Mouse (Mus musculus): ENCODE measurements around the gene Usf1. TPM values are rescaled to one million over a fixed set of nuclear protein-coding genes. Genes with fewer than 3 reads are reported as not detected.

The Usf1 gene
- 65.2 and 70.9 TPM in 2 replicates for polyA plus RNA-seq (2016; fragmentation: Nextera tagmentation; extraction: Ambion mirVana)

GRCm38 (mm10) chr1:171410947-171411484 lies at the start of gene Usf1:
TSS of gene Usf1 (plus strand) at chr1:171411313.
- peaks cover 22% of the 10 kb centered on the region for H3K36me3 ChIP-seq
- peaks cover 14% of the 10 kb centered on the region; the same call in 1 of the 2 replicates for H3K27me3 ChIP-seq (ENCODE audit: insufficient read depth, poor library complexity, severe bottlenecking)
- peak within 1 kb of the TSS; percentile 97 for H3K27ac ChIP-seq
- H3K4me1 ChIP-seq, result peaks cover 29% of the 10 kb centered on the region
- H3K4me3 ChIP-seq, result peak within 1 kb of the TSS; percentile 93
- under 1% methylated on average over 36 of the region's 36 CpGs for WGBS
- peak; percentile 98 for DNase-seq (ENCODE audit: low spot score)
- H3K9me3 ChIP-seq, result no peaks in the 10 kb centered on the region

GRCm38 (mm10) chr1:171365934-171366333 lies 45.2 kb upstream of the Usf1 start:
- Histone ChIP-seq H3K4me3 (no peak overlapping the region), H3K4me1 (peaks cover 14% of the 10 kb centered on the region), H3K36me3 (no peaks in the 10 kb centered on the region), H3K27me3 (ENCODE audit: insufficient read depth, poor library complexity, severe bottlenecking) (peaks cover 28% of the 10 kb centered on the region; the same call in 1 of the 2 replicates), H3K9me3 (no peaks in the 10 kb centered on the region), H3K27ac (no peak overlapping the region)
- no peak for DNase-seq (ENCODE audit: low spot score)
- 63% methylated on average over 7 of the region's 7 CpGs for WGBS

- H3K9me3 ChIP-seq, result no peaks in the 10 kb centered on the region
- DNase-seq (ENCODE audit: low spot score), result no peak
- H3K4me1 ChIP-seq, result peaks cover 26% of the 10 kb centered on the region
- H3K27ac ChIP-seq, result no peak within 1 kb of the TSS
- no peaks in the 10 kb centered on the region for H3K36me3 ChIP-seq
- peaks cover 46% of the 10 kb centered on the region; the same call in 1 of the 2 replicates for H3K27me3 ChIP-seq (ENCODE audit: insufficient read depth, poor library complexity, severe bottlenecking)
- H3K4me3 ChIP-seq, result no peak within 1 kb of the TSS
- 32% methylated on average over 20 of the region's 20 CpGs for WGBS
Observed at GRCm38 (mm10) chr1:171369845-171370556, 41.1 kb upstream of the Usf1 start, which contains the start of gene Nectin4. TSS of gene Nectin4 (plus strand) at chr1:171370099.

- H3K9me3 ChIP-seq, result no peaks in the 10 kb centered on the region
- H3K4me3 ChIP-seq, result no peak overlapping the region
- 47% methylated on average over 3 of the region's 3 CpGs for WGBS
- no peak for DNase-seq (ENCODE audit: low spot score)
- H3K27ac ChIP-seq, result no peak overlapping the region
- peaks cover 41% of the 10 kb centered on the region; the same call in 1 of the 2 replicates for H3K27me3 ChIP-seq (ENCODE audit: insufficient read depth, poor library complexity, severe bottlenecking)
- peaks cover 35% of the 10 kb centered on the region for H3K4me1 ChIP-seq
- no peaks in the 10 kb centered on the region for H3K36me3 ChIP-seq
Observed at GRCm38 (mm10) chr1:171372880-171373279, 38.2 kb upstream of the Usf1 start.

- no peak for DNase-seq (ENCODE audit: low spot score)
- peak overlapping the region; percentile 42; the same call in 1 of the 2 replicates for H3K27ac ChIP-seq
Observed at GRCm38 (mm10) chr1:171373946-171374345, 37.2 kb upstream of the Usf1 start.

GRCm38 (mm10) chr1:171375646-171376097 lies 35.4 kb upstream of the Usf1 start:
- WGBS, result 40% methylated on average over 9 of the region's 9 CpGs
- no peaks in the 10 kb centered on the region for H3K9me3 ChIP-seq
- peaks cover 35% of the 10 kb centered on the region for H3K27me3 ChIP-seq (ENCODE audit: insufficient read depth, poor library complexity, severe bottlenecking)
- H3K4me3 ChIP-seq, result no peak overlapping the region
- peak overlapping the region; percentile 62 for H3K27ac ChIP-seq
- H3K36me3 ChIP-seq, result no peaks in the 10 kb centered on the region
- no peak for DNase-seq (ENCODE audit: low spot score)
- H3K4me1 ChIP-seq, result peaks cover 42% of the 10 kb centered on the region

More at GRCm38 (mm10) chr1:171373946-171374345, 37.2 kb upstream of the Usf1 start:
- WGBS, result 6% methylated on average over 4 of the region's 4 CpGs
- Histone ChIP-seq H3K4me3 (no peak overlapping the region), H3K27me3 (ENCODE audit: insufficient read depth, poor library complexity, severe bottlenecking) (peaks cover 37% of the 10 kb centered on the region; the same call in 1 of the 2 replicates), H3K4me1 (peaks cover 38% of the 10 kb centered on the region), H3K36me3 (no peaks in the 10 kb centered on the region), H3K9me3 (no peaks in the 10 kb centered on the region)

- Histone ChIP-seq H3K4me1 (peaks cover 37% of the 10 kb centered on the region), H3K9me3 (no peaks in the 10 kb centered on the region), H3K27me3 (ENCODE audit: insufficient read depth, poor library complexity, severe bottlenecking) (peaks cover 31% of the 10 kb centered on the region), H3K4me3 (no peak overlapping the region), H3K36me3 (no peaks in the 10 kb centered on the region), H3K27ac (no peak overlapping the region)
- DNase-seq (ENCODE audit: low spot score), result no peak
- 69% methylated on average over 6 of the region's 6 CpGs for WGBS
Observed at GRCm38 (mm10) chr1:171378298-171378697, 32.8 kb upstream of the Usf1 start.

GRCm38 (mm10) chr1:171379935-171380599 lies 31.0 kb upstream of the Usf1 start:
- peaks cover 26% of the 10 kb centered on the region for H3K4me1 ChIP-seq
- WGBS, result 8% methylated on average over 31 of the region's 31 CpGs
- DNase-seq (ENCODE audit: low spot score), result peak; percentile 86

GRCm38 (mm10) chr1:171382096-171382620 lies 29.0 kb upstream of the Usf1 start:
- peaks cover 25% of the 10 kb centered on the region for H3K4me1 ChIP-seq
- 81% methylated on average over 11 of the region's 11 CpGs for WGBS
- no peak for DNase-seq (ENCODE audit: low spot score)
- H3K27ac ChIP-seq, result no peak overlapping the region
- no peaks in the 10 kb centered on the region for H3K36me3 ChIP-seq
- H3K27me3 ChIP-seq (ENCODE audit: insufficient read depth, poor library complexity, severe bottlenecking), result peaks cover 58% of the 10 kb centered on the region
- H3K4me3 ChIP-seq, result no peak overlapping the region
- no peaks in the 10 kb centered on the region for H3K9me3 ChIP-seq

More at GRCm38 (mm10) chr1:171379935-171380599, 31.0 kb upstream of the Usf1 start:
- Histone ChIP-seq H3K36me3 (no peaks in the 10 kb centered on the region), H3K9me3 (no peaks in the 10 kb centered on the region), H3K4me3 (peak overlapping the region; percentile 47), H3K27me3 (ENCODE audit: insufficient read depth, poor library complexity, severe bottlenecking) (peaks cover 44% of the 10 kb centered on the region), H3K27ac (no peak overlapping the region)

GRCm38 (mm10) chr1:171384361-171384760 lies 26.8 kb upstream of the Usf1 start:
- H3K4me3 ChIP-seq, result no peak overlapping the region
- H3K9me3 ChIP-seq, result no peaks in the 10 kb centered on the region
- no peak overlapping the region for H3K27ac ChIP-seq
- H3K27me3 ChIP-seq (ENCODE audit: insufficient read depth, poor library complexity, severe bottlenecking), result peaks cover 56% of the 10 kb centered on the region
- DNase-seq (ENCODE audit: low spot score), result no peak
- peaks cover 15% of the 10 kb centered on the region for H3K4me1 ChIP-seq
- H3K36me3 ChIP-seq, result no peaks in the 10 kb centered on the region
- WGBS, result 53% methylated on average over 9 of the region's 9 CpGs

- H3K27me3 ChIP-seq (ENCODE audit: insufficient read depth, poor library complexity, severe bottlenecking), result peaks cover 49% of the 10 kb centered on the region
- H3K9me3 ChIP-seq, result no peaks in the 10 kb centered on the region
- 65% methylated on average over 9 of the region's 9 CpGs for WGBS
- H3K4me1 ChIP-seq, result peaks cover 9% of the 10 kb centered on the region
- no peak overlapping the region for H3K27ac ChIP-seq
- no peaks in the 10 kb centered on the region for H3K36me3 ChIP-seq
- no peak for DNase-seq (ENCODE audit: low spot score)
- H3K4me3 ChIP-seq, result no peak overlapping the region
Observed at GRCm38 (mm10) chr1:171385171-171385570, 25.9 kb upstream of the Usf1 start.

GRCm38 (mm10) chr1:171387099-171387498 lies 24.0 kb upstream of the Usf1 start:
- Histone ChIP-seq H3K9me3 (no peaks in the 10 kb centered on the region), H3K4me1 (peaks cover 6% of the 10 kb centered on the region; the same call in 1 of the 2 replicates), H3K27me3 (ENCODE audit: insufficient read depth, poor library complexity, severe bottlenecking) (peaks cover 35% of the 10 kb centered on the region), H3K27ac (peak overlapping the region; percentile 12; the same call in 1 of the 2 replicates), H3K4me3 (peak overlapping the region; percentile 39), H3K36me3 (no peaks in the 10 kb centered on the region)
- WGBS, result 15% methylated on average over 6 of the region's 6 CpGs
- DNase-seq (ENCODE audit: low spot score), result no peak
